Mouse (Mus musculus): ENCODE measurements at regions not wholly inside any gene's neighbourhood (a gene's known extent, or its start where the extent isn't known, plus 50 kb on each side); places are given as distances from the start of the nearest gene placed in this dataset.
A peak's percentile ranks its signal among the peaks of the same experiment; 100 is the strongest.

DNA sequence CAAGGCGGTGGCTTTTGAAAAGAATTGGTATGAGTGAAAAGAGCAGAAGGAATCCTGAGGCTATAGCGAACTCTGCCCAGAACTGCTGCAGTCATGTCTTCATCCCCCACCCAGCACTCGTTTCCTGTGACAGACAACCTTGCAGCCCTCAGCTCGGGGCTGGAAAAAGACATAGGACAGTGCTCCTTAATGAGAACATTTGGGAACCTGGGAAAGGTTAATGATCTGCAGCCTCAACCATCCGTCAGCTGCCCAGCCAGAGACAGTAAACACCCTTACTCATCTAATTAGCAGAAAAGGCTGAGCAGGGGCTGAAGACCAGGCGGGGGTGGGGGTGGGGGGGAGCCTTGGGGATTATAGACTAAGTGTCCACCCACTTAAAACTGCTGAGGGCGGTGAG is 76.3 kb upstream of the Arhgap36 start:
- no peak for DNase-seq (ENCODE audit: low read depth, low spot score)

- peak; percentile 24 for DNase-seq (ENCODE audit: low read depth, low spot score)
These were observed 86.7 kb upstream of the Arhgap36 start for GRCm38 (mm10) chrX:49377067-49377466.

- no peak for DNase-seq (ENCODE audit: low read depth, low spot score)
These were observed 82.3 kb upstream of the Enox2 start for GRCm38 (mm10) chrX:49370384-49370783.

DNA sequence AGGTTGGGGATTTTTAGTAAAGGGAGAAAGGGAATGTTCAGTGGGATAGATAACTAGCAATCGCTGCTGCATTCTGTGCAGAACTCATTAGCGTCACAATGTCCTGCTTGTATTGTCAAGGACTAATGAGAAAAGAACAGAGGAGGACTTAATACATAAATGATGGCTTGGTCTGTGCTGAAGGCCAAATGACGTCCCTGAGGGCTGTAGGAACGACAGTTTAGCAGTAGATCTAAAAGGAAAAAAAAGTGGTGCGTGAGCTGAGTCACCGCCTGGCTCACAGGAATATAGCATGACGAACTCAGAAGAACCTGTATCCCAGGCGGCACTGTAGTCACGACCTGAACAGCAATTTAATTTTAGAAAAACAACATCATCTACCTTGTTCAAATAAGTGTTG is 81.3 kb upstream of the Enox2 start:
- no peak for DNase-seq (ENCODE audit: low read depth, low spot score)

GRCm38 (mm10) chrX:49346451-49346850 is 58.4 kb upstream of the Enox2 start:
- peak; percentile 25 for DNase-seq (ENCODE audit: low read depth, low spot score)
